Mouse (Mus musculus): ENCODE measurements at regions not wholly inside any gene's neighbourhood (a gene's known extent, or its start where the extent isn't known, plus 50 kb on each side); places are given as distances from the start of the nearest gene placed in this dataset.

DNA sequence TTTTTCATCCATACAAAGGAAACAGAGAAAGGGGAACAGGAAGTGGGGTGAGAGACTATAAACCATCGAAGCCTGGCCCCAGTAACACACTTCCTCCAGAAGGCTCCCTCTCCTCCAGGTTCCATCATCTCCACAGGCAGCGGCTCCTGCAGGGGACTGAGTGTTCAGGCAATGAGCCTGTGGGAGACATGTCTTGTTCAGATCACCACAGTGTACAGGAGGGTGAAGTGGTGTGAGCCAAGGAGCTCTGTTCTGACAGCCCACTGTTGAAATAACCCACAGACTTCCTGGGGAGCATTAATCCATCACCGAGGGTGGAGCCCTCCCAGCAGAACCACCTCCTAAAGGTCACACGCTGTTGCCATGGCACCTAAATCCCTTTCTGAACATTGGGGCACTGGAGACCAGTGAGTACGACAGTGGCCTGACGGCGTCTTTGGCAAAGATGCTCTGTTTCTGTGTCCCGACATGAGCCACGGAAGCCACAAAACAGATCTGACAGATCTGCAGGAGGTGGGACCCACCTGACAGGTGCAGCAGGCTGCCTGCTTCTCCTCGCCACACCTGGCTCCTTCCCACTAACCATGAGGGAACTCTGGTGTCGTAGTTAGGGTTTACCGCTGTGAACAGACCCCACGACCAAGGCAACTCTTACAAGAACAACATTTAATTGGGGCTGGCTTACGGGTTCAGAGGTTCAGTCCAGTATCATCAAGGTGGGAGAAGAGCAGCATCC, 60.9 kb downstream of the Psmg1 start:
- no peak for DNase-seq

DNA sequence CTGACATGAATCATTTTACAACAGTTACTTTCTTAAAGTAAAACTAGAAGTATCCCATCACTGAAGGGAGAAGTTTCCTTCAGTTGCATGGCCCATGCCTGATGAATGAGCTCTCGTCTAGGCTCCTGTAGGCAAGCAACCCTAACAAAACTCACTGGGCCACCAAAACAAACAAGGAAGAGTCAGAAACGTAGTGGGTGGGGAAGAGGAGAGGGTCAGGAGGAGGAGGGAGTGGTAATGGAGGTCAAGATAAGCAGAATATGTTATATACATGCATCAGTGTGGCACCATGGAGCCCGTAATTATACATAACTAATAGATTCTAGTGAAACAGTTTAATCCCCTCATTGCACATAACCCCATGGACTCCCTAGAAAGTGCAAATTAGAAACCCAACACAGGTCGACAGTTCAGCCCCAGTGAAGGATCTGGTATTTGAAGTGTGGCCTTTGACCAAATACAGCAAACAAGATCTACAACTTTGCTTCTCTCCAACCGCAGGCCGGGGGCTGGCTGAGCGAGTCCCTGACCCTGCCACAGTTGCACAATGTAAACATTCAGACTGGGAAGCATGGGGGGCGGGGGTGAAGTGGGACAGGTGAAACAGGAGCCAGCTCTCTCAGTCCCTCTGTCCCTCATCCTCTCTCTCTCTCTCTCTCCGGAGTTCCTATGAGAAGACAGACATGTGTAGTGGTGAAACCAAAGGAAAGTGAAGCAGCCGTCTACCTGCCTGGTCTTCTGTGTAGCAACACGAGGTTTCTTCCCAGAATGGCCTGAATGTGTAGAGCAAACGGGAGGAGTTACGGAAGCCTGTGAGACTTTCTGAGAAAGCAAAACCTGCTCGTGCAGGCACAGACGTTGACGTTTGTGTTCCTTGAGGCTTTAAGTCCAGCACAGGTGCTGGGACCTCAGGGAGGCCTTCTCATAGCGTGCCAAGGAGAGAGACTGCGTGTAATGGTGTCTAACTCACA, 62.2 kb downstream of the Psmg1 start:
- DNase-seq: no peak

DNA sequence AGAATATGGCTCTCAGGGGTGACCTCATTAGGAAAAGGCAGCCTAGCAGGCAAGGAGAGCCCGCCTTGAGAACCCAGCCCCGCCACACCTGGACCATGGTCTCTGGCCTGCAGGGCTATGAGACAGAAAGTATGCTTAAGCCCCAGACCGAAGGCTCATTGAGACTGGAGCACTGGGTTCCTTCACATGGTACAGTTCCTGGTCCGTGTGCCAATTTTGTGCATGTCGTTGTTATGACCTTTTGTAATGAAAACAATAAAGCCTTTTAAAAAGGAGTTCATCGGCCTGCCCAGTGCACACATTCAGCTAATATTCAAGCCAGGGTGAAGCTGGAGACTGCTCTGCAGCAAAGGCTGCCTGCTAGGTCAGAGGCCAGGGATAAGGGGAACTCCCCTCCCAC, 64.2 kb downstream of the Psmg1 start:
- no peak for DNase-seq

DNA sequence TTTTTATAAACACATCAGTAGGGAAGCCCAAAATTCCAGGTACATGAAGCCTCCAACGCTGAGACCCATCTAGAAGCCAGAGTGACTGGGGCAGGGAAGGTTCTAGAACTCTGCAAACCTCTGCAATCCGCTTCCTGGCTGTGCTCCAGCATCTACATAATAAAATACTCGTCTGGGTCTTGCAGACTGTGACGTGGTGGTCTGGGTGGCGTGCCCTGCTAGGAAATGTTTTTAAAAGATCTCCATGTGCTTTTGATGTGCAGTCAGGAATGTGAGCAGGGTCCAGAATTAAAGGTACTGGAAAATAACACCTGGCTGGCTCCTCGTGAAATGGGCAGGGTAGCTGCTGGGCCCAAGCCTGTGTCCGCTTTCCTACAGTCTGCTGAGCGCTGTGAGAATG, 66.0 kb downstream of the Psmg1 start:
- DNase-seq: no peak

DNA sequence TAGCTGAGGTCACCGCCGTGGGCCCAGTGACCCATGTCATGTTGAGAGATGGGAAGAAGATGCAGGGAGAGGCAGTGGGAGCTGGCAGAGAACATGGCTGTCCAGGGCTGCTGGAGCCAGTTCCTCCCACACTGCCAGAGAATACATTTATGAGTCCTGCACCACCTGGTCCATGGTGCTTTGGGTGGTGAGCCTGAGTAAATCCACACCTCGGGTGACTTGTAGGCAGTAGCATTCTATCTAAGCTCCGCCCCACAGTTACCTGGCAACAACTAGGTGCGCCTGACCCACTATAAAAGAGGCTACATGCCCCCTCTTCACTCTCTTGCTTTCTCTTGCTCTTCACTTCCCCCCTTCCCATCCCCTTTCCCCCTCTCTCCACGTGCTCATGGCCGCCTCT, 66.8 kb downstream of the Psmg1 start:
- DNase-seq: no peak

DNA sequence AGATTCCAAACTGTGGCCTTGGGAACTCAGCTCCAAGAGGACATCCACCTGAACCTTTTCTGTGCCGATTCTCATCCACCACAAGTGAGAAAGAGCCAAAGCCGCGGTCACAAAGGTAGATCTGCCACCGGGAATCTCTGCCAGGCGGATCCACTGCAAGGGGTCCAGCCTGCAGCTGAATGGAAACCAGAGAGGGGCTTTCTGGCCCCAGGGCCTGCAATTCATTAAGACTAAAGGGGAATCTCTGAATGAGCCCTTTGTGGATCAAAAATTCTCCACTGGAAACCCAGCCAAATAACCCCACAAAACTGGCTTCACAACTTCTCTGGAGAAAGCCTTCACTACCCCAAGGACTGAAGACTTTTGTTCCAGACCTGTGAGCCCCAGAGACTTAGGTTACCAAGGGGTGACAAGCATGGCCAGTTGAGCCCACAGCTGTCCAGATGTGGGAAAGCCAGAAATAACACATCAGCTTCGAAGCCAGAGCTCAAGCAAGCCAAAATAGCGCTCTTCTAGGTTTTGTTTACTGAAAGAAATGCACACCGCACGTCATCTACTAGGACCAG, 68.3 kb downstream of the Psmg1 start:
- DNase-seq: no peak

DNA sequence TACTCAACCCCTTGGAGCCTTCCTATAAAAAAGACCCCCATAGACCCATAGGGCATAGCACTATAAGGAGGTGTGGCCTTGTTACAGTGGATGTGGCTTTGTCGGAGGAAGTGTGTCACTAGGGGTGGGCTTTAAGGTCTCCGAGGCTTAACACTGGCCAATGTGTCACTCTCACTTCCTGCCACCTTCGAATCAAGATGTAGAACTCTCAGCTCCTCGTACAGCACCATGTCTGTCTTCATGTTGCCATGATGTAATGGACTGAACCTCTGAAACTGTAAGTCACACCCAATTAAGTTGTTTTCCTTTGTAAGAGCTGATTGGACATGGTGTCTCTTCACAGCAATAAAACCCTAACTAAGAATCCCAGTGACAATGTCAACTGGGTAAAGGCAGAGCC, 69.6 kb downstream of the Psmg1 start:
- DNase-seq: no peak

DNA sequence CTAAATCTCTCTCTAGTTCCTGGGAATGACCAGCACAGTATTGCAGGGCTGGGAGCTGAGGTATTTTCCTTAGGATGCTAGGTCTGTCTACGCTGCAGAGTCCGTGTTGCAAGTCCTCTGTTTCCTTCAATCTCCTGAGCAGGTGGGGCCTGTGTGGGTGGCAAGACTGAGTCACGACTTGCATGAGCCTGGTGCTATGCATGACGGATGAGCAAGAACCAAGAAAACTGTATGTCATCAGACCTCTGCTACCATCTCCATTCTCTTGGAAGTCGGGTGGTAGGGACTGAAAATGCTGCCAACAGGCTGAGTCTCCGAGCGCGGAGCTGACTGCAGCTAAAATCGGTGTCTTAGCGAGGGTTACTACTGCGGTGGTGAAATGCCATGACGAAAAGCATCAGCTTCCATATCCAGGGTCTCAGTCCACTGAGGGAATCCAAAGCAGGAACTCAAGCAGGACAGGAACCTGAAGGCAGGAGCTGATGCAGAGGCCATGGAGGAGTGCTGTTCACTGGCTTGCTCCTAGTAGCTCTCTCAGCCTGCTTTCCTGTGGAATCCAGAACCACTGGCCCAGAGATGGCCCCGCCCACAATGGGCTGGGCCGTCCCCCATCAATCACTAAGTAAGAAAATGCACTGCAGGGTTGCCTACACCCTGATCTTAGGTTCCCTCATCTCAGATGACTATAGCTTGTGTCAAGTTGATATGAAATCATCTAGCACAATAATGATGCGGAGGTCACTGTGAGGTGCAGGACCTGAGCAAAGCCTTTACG, 71.9 kb downstream of the Psmg1 start:
- DNase-seq: no peak

DNA sequence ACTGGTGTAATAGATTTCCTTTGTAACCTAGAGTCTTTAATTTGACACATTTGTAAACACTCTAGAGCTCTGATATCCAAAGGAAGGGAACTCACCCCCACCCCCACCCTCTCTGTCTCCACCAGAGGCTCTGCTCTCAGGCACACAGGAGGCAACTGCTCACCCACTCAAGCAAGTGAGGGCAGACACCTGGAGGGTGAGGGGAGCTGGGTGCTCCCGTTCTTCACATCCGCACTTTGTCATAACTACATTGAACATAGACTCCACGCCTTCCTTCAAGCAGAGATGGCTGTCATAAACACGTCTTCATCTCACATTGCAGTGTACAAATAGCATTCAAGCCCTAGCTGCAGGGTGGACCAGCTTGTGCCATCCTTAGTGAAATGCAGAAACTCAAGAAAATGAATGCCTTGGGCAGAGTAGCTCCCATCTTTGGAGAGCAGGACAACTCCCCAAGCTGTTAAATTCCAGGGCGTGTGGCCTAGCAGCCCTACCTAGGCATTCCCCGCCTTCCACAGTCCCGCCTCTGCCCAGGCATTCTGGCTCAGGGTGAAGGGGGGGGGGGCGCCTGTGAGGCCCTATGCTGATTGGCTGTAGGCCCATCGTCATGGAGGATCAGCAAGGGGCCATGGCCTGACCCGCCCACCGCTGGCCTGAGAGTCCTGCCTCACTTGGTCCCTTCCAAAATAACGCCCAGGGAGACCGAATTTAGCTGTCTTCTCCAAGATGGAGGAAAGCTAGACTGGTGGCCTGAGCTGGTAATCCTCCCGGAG, 72.9 kb downstream of the Psmg1 start:
- no peak for DNase-seq

DNA sequence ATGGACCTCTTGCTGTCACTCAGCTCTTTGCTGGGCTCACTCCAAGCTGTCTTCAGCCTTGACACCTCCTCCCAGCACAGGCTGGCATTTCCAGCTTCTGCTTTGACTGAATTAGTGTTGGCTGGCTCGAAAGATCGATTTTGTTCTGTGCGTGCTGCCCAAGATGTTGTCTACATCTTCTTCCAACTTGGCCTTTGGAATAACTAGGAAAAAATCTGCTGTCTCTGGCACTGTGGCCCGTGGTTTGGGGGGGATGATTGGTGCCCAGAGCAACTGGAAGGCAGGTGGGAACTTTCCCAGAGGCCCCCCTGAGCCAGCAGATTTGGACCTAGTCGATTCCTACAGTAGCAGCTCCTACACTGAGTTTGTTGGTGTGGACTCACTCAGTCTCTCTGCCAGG, 76.9 kb downstream of the Psmg1 start:
- no peak for DNase-seq

DNA sequence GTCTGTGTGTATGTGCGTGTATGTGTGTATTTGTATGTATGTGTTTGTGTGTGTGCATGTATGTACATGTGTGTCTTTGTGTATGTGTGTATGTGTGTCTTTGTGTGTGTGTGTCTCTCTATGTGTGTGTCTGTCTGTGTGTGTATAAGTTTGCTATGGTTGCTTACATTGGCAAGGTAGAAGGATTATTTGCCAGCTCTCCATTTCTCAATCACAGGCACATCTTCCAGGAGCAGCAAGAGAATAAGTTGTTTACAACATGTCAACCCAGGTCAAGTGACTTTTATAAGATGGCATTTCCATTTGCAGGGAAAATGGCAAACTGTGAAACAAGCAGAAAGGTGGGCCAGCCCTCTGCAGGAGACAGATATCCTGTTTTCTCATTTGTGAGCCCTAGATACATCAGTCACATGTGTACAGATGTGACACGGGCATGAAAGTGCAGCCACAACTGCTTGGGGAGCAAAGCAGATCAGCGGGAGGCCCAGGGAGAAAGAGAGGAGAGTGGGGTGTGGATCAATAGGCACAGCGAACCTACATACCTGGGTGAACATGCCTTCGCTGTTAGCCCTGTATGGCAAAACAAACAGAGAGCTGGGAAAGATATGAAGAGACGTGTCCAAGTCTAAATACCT, 86.1 kb downstream of the Psmg1 start:
- DNase-seq: no peak

DNA sequence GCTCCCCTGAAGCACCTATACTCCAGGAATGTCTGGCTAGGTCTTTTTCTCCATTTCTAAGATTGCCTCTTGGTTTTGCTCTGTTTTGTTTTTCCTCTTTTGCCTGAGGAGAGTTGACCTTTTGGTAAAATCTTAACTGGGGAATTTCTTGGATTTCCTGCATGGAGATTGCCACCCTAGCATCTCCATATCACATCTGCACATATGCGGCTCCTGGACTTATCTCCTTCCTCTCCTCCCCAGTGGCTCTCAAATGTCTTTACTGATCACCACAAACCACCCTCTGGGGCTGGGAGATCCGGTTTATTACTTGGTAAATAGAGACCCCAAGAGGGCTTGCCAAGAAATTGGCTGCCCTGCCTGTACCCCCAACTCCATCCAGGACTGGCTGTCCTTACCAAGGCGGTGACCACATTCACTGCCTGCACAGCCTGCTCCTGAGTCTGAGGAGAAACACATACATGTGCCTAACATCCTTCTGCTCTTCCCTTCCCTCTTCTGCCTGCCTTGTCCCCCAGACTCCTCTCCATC, 87.3 kb downstream of the Psmg1 start:
- DNase-seq: no peak

DNA sequence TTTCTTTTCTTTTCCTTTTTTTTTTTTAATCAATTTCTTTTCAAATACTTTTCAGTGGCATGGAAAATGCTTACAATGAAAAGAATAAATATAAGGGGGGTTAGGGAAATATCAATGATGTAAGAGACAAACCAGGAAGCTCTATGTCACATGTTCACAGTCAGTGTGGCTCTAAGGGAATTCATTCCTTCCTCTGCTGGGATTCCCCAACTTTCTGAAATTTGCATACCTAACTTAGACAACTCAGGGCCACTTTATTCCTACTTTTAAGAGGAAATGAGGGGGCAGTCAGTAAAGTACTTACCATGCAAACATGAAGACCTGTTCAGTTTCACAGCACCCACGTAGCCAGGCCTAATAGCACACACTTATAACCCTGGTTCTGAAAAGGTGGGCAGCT, 88.6 kb downstream of the Psmg1 start:
- DNase-seq: no peak

DNA sequence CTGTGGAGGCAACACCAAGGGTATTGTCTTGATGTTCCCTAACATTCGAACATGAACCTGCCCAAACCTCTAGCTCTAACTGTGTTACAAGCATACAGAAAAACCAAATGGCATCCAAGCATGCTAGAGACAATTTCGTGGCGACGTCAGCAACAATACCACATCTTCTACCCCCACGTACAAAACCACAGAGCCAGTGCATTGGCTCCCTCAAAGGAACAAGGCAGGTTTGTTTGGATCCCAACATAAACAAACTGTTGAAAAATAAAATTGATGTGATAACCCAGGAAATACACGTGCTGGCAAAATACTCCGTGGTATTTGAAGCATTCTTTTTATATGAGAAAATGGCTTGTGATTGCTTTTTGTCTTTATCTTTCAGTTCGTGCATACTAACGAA, 89.4 kb downstream of the Psmg1 start:
- DNase-seq: no peak

DNA sequence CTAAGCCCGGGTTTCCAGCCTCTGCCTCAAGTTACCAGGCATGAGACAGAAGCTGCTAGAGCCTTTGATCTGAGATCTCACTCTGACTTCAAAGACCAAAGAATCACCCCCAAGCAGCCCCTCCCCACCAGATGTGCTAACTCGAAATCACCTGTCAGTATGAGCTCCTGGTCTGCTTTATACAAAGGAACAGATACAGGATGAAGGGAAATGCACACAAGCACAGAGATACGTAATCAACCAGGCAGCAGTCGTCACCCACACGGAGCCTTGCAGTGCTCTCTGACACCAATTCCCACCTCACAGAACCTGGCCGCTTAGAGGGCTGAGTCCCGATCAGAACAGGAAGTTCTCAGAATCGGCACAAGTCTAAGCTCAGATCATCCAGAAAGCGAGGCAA, 90.6 kb downstream of the Psmg1 start:
- DNase-seq: no peak

DNA sequence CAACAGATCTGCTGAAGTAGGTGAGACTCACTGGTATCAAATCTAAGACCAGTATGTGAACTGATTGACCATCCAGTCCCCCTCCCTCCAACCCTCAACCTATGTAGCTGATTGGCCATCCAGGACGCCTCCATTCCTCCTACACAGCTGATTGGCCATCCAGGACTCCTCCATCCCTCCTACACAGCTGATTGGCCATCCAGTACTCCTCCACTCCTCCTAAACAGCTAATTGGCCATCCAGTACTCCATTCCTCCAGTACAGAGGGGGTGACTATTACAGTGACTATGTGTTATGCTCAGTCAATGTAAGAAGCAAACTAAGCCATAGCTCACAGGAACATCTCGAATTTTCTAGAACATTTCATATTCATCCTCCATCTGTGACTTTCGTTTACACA, 91.1 kb downstream of the Psmg1 start:
- no peak for DNase-seq

DNA sequence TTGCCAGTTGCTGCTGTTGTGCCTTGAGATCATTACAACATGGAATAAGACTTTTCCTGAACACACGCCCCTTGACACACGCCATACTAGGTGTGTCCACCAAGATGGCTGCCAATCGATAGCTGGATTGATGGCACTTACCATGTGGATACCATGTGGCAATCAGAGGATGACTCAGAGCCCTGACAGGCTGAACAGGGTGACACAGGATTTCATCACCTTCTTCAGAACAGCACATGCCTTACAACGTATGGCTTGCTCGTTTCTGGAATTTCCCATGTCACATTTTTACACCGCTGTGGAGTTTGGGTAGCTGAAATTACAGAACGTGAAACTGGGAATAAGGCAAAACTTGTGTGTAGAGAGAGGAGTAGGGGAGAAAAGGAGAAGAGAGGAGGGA, 92.9 kb downstream of the Psmg1 start:
- no peak for DNase-seq

DNA sequence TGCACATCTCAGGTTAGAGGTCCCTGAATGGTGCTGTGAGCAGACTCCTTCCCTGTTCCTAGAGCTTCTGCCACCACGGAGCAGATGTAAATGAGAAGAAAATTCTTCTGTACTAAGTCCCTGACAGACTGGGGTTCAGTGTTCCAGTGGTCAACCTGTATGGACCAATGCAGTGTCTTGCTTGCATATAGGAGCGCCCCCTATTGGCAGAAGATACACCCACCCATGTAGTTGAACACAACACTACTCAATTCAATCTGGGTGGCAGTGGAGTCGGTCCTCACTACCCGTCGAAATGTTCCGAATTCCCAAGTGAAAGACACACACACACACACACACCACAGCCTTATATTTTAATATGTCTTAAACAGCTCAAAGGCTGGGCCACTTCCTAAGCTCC, 94.6 kb downstream of the Psmg1 start:
- DNase-seq: no peak

DNA sequence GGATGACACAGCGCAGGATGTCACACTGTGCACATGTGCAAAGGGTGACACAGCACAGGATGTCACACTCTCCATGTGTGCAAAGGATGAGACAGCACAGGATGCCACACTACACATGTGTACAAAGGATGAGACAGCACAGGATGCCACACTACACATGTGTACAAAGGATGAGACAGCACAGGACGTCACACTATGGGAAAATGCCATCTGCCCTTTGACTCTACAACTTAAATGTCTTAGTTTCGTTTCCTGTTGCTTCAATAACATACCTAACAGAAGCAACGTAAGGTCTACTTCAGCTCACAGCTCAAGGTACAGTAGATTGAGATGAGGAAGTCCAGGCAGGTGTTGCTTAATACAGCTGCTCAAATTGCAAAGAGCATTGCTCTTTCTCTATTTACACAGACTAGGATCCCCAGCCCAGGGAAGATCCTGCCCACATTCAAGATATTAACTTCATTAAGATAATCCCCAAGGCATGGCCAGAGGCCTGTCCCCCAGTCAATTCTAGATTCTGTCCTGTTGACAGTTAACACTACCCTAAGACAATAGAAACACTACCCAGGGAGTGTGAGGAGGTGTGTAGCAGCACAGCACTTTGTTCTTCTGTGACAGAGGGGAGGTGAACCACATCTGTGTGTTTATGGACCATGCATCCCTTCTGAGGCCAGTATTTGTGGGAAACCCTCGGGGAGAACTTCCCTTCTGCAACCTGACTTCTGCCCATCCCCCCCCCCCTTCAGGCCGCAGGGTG, 97.0 kb downstream of the Psmg1 start:
- no peak for DNase-seq

DNA sequence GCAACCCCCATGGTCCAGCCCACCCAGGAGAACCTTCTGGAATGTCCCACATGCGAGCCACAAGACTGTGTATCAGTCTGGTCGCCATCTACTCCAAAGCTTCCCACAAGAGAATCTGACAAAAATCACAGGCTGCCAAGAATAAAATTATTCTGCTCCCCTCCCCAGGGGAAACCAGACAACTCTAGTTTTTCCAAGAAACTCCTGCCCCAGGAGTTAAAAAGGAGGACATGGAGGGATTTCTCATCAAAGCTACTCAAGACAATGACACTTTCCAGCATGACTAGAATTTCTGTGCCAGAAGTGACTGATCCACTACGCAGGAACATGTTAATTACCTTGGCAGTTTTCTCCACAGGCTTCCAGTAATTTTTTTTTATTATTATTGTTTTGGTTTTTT, 98.4 kb downstream of the Psmg1 start:
- DNase-seq: no peak

DNA sequence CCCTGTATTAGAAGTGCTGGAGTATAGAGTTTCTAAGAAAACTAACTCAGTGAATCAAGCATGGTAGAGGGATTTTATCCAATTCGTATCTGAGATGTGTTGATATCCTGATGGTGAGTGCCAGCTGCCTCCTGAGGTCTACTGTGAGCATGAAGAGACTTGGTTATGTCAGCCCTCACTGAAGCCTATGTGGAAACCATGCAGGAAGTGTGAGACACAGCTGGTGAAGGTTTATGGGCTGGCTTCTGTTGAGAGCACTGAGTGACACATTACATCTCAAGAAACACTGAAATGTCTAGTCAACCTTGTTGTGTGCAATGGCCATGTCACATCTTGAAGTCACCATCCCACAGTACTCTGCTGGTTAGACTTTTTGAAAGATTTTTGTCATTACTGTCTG, 104.6 kb downstream of the Psmg1 start:
- DNase-seq: no peak
